Mouse (Mus musculus) ES-E14 (cell line): ENCODE results near the gene Unc5cl.

ENCODE experiments used
- CHD2 ChIP-seq: IDR thresholded peaks from 2 replicates; pipeline ENCODE4 v1.6.1; 2014; ENCODE audit warnings: mild to moderate bottlenecking, low read depth, low read length, inconsistent platforms
- MAFK ChIP-seq: IDR thresholded peaks from 2 replicates; pipeline ENCODE4 v1.6.1; 2014; ENCODE audit warnings: mild to moderate bottlenecking, low read depth, low read length, inconsistent platforms; ENCODE audit not compliant: insufficient read depth
- ZNF384 ChIP-seq: IDR thresholded peaks from 2 replicates; pipeline ENCODE4 v1.6.1; 2012; ENCODE audit warnings: low read depth, low read length, inconsistent platforms

GRCm38 (mm10) chr17:48542733-48543132, 88.0 kb downstream of the Unc5cl start:
- TF ChIP-seq CHD2 (no peak), ZNF384 (no peak), MAFK (no peak)
